Mouse (Mus musculus) myocyte (in vitro differentiated cells): Measurements from ENCODE around the gene Cel. TPM values are rescaled to one million over a fixed set of nuclear protein-coding genes. Genes with fewer than 3 reads are reported as not detected.
A peak's percentile ranks its signal among the peaks of the same experiment; 100 is the strongest.
"Not testable (repeated sequence)": the region's sequence is repeated elsewhere in the genome, so short reads cannot be mapped to it uniquely, and the experiment has no call there.

Experiments used
- H3K27me3 ChIP-seq: one replicate; pipeline ENCODE4 v1.6.1; 2011; ENCODE audit not compliant: control insufficient read depth, insufficient read depth, insufficient read length
- H3K36me3 ChIP-seq: one replicate; pipeline ENCODE4 v1.6.1; 2011; ENCODE audit not compliant: control insufficient read depth, insufficient read depth
- H3K4me2 ChIP-seq: one replicate; pipeline ENCODE4 v1.6.1; 2011; ENCODE audit warnings: low read depth, control low read depth
- H3K4me3 ChIP-seq: one replicate; pipeline ENCODE4 v1.5.1; 2011; ENCODE audit warnings: mild to moderate bottlenecking, control low read depth, moderate library complexity
- H3K79me2 ChIP-seq: one replicate; pipeline ENCODE4 v1.6.1; 2011; ENCODE audit not compliant: control insufficient read depth, insufficient read depth
- H3ac ChIP-seq: one replicate; pipeline ENCODE4 v1.6.1; 2011; ENCODE audit not compliant: control insufficient read depth, insufficient read length
- CEBPB ChIP-seq: IDR thresholded peaks from 2 replicates; pipeline ENCODE4 v1.6.1; 2011; ENCODE audit warnings: mild to moderate bottlenecking, moderate library complexity; ENCODE audit not compliant: poor library complexity, insufficient read depth, severe bottlenecking
- E2F4 ChIP-seq: IDR thresholded peaks from one replicate; pipeline ENCODE4 v1.6.1; 2011; ENCODE audit warnings: mild to moderate bottlenecking, control low read depth, moderate library complexity; ENCODE audit not compliant: insufficient read depth
- MAX ChIP-seq: IDR thresholded peaks from one replicate; pipeline ENCODE4 v1.6.1; 2011; ENCODE audit warnings: low read depth, mild to moderate bottlenecking, control low read depth
- MYOD1 ChIP-seq, 3 experiments: IDR thresholded peaks; one replicate each; pipeline ENCODE4 v1.6.1; 2011; ENCODE audit warnings: control low read depth in 2 of 3, low read depth in 2 of 3, mild to moderate bottlenecking in 2 of 3, moderate library complexity in 1 of 3; ENCODE audit not compliant: insufficient read length in 2 of 3, control insufficient read depth in 1 of 3
- MYOG ChIP-seq, 3 experiments: IDR thresholded peaks; one replicate each; pipeline ENCODE4 v1.6.1; 2011; ENCODE audit warnings: control low read depth in 2 of 3, low read depth in 2 of 3, mild to moderate bottlenecking in 2 of 3; ENCODE audit not compliant: insufficient read length in 2 of 3, control insufficient read depth in 1 of 3, insufficient read depth in 1 of 3
- POLR2A ChIP-seq: IDR thresholded peaks from one replicate; pipeline ENCODE4 v1.6.1; 2011; ENCODE audit warnings: low read depth, mild to moderate bottlenecking, control low read depth, moderate library complexity; ENCODE audit not compliant: insufficient read length
- POLR2AphosphoS2 ChIP-seq: IDR thresholded peaks from one replicate; pipeline ENCODE4 v1.6.1; 2011; ENCODE audit warnings: low read depth, control low read depth; ENCODE audit not compliant: insufficient read length
- REST ChIP-seq: IDR thresholded peaks from one replicate; pipeline ENCODE4 v1.6.1; 2011; ENCODE audit warnings: mild to moderate bottlenecking, control low read depth, moderate library complexity; ENCODE audit not compliant: insufficient read depth, insufficient read length
- SRF ChIP-seq: IDR thresholded peaks from one replicate; pipeline ENCODE4 v1.6.1; 2011; ENCODE audit warnings: low read depth; ENCODE audit not compliant: control insufficient read depth, insufficient read length
- TCF12 ChIP-seq: IDR thresholded peaks from one replicate; pipeline ENCODE4 v1.6.1; 2011; ENCODE audit warnings: mild to moderate bottlenecking, control low read depth; ENCODE audit not compliant: poor library complexity, insufficient read depth, severe bottlenecking
- TCF3 ChIP-seq: IDR thresholded peaks from one replicate; pipeline ENCODE4 v1.6.1; 2011; ENCODE audit warnings: low read depth, control low read depth; ENCODE audit not compliant: insufficient read length
- USF1 ChIP-seq: IDR thresholded peaks from one replicate; pipeline ENCODE4 v1.6.1; 2011; ENCODE audit warnings: low read depth, mild to moderate bottlenecking, control low read depth, moderate library complexity
- polyA plus RNA-seq: library from polyadenylated mRNA; unstranded; fragments of >200 nt; fragmentation: generic; extraction: Trizol; gene quantifications from one replicate; pipeline ENCODE4 v1.2.1, GENCODE M21; 2012; ENCODE audit warnings: missing spikeins

The Cel gene
- polyA plus RNA-seq, 1 experiment = not detected

DNA sequence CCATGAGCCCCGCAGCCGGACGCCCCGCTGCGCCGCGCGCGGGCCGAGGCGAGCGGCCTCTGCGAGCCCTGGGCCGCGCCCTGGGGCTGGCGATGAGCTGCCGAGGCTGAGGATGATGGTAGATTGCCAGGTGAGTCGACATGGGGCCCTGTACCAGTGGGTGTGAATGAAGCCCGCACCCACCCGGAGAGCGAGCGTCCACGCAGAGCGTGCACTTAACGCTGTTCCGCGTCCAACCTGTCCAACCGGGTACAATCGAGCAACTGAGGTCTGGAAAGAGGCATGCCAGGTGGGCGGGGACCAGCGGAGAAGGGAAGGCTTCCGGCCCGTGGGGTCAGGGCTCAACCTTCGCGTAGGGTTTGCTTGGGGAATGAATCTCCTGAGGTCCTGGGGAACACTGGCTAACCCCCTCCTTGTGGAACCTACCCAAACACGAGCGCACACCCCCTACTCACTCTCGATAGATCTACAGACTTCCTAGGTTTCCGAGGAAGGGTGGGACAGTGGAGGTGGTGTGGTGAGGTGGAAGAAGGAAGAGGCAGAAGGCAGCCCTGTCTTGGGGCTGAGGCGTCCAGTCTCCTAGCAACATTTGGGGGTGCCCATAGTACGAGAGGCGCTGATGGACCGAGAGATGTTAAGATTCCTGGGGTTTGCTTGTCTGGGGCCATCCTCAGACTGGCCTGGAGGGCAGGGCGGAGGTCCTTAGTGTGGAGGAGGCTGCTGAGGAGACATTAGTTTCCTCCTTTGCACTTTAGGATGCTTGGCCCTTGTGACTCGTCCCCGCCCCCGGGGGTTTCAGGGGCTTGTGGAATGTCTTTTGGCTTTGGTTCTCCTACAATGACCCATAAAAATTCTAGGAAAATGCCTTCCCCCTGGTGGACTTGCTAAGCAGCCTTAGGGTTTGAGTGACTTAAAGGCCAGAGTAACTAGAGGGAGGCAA, 49.5 kb downstream of the Cel start:
- Histone ChIP-seq H3K4me3 (peak overlapping the region; percentile 21), H3K36me3 (no peaks in the 10 kb centered on the region), H3K79me2 (no peaks in the 10 kb centered on the region), H3ac (peak overlapping the region; percentile 23), H3K27me3 (peaks cover 14% of the 10 kb centered on the region), H3K4me2 (peak overlapping the region; percentile 95)
- TF ChIP-seq TCF12 (no peak), CEBPB (no peak), USF1 (no peak), TCF3 (no peak), POLR2AphosphoS2 (no peak), MAX (no peak), REST (no peak), POLR2A (no peak)

DNA sequence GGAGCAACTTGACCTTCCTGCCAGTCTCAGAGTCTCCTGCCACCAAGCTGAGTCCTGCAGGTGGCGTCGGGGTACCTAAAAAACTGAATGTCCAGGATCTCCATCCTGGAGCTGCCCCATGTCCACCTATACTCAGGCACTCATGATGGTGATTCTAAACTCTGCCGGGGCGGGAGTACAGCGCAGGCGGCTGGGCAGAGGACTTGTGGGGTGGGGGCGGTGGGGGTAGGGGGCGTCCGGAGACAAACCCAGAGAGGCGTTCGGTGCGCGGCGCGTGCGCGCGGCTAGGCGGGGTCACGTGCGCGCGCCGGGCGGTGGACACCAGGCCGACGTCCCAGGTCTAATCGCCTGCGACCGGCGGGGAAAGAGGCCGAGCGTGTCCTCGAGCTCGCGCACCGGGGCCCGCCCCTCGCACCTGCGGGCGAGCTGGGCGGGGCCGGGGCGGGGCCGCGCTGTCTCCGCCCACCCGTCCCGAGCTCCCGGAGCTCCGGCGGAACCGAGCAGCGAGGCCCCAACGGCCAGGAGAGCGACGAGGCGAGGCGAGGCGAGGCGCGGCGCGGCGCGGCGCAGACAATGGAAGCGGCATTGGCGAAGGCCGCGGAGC, 50.3 kb downstream of the Cel start, which contains the start of gene Ralgds:
Gene Ralgds (plus strand): TSS at position 328 of the 604 bp plus-strand sequence.
- peak within 1 kb of the TSS; percentile 21 for H3K4me3 ChIP-seq
- peak; percentile 42 for TF ChIP-seq POLR2A
- no peak for TF ChIP-seq POLR2AphosphoS2
- no peak for TF ChIP-seq TCF12
- TF ChIP-seq USF1 = no peak
- no peak for TF ChIP-seq SRF
- H3ac ChIP-seq = peak within 1 kb of the TSS; percentile 23
- peak within 1 kb of the TSS; percentile 95 for H3K4me2 ChIP-seq
- no peaks in the 10 kb centered on the region for H3K79me2 ChIP-seq
- no peaks in the 10 kb centered on the region for H3K36me3 ChIP-seq
- peaks cover 14% of the 10 kb centered on the region for H3K27me3 ChIP-seq

DNA sequence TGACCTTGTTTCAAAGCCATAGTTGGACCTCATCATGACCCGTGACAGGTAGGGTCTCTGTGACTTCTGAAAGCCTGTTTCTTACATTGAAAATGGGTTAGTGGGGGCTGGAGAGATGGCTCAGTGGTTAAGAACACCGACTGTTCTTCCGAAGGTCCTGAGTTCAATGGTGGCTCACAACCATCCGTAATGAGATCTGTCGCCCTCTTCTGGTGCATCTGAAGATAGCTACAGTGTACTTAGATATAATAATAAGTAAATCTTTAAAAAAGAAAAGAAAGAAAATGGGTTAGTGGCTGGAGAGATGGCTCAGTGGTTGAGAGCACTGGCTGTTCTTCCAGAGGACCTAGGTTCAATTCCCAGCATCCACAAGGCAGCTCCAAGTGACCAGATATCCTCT, 51.6 kb downstream of the Cel start:
- not testable (repeated sequence) for H3K4me3 ChIP-seq, H3ac ChIP-seq, H3K4me2 ChIP-seq, H3K79me2 ChIP-seq, H3K36me3 ChIP-seq
- peaks cover 22% of the 10 kb centered on the region for H3K27me3 ChIP-seq

DNA sequence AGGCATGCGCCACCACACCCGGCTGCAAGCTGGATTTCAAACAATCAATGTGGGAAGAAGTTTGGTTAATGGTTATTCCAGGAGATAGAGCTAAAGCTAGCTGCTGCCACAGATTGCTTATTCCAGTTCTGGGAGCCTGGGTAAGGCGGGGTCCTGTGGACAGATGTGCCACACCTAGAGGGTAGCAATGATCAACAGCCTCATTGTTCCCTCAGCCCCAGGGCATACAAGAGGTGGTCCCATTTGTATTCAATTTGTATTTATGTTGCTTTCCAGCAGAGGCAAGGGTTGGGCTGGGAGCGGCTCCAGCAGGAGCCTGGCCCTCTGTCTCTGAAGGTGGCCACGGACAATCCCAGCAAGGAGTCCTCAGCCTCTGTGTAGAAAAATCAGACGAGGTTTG, 56.9 kb downstream of the Cel start:
- Histone ChIP-seq H3K36me3 (no peaks in the 10 kb centered on the region), H3K4me2 (no peak overlapping the region), H3ac (no peak overlapping the region), H3K79me2 (no peaks in the 10 kb centered on the region), H3K27me3 (peaks cover 16% of the 10 kb centered on the region), H3K4me3 (no peak overlapping the region)
- TF ChIP-seq REST (no peak), MYOG (IDR thresholded peaks at IDR 0.05; ENCODE audit: control insufficient read depth in 1 of 3, insufficient read depth in 1 of 3, insufficient read length in 2 of 3, low read depth in 2 of 3) (no peak), TCF3 (no peak), USF1 (no peak), SRF (no peak), CEBPB (no peak), MAX (no peak)

DNA sequence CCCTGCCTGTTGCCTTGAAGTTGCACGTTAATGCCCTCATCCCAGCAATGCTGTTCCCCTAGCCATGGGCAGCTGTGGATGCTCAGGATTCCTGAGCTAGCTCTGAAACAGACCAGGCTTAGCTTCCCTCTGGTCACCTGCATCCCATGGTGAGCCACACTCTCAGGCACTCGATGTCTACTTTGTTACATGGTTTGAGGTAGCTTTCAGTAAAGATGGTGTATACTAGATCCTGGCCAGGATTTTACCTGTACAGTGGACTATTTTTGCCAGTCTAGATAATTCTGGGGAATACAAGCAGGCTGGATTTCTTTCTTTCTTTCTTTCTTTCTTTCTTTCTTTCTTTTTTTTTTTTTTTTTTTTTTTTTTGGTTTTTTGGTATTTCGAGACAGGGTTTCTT, 57.4 kb downstream of the Cel start, which contains the start of gene Gm10134:
Gene Gm10134 (plus strand): TSS at position 301 of the 400 bp plus-strand sequence.
- Histone ChIP-seq H3K36me3 (no peaks in the 10 kb centered on the region), H3ac (no peak within 1 kb of the TSS), H3K4me3 (no peak within 1 kb of the TSS), H3K4me2 (no peak within 1 kb of the TSS), H3K79me2 (no peaks in the 10 kb centered on the region), H3K27me3 (peaks cover 12% of the 10 kb centered on the region)
- TF ChIP-seq TCF12 = no peak
- TF ChIP-seq TCF3 = no peak
- TF ChIP-seq MAX = no peak
- TF ChIP-seq CEBPB = no peak
- no peak for TF ChIP-seq E2F4
- no peak for TF ChIP-seq MYOD1 (IDR thresholded peaks at IDR 0.05; ENCODE audit: control insufficient read depth in 1 of 3, insufficient read length in 2 of 3, low read depth in 2 of 3)
- TF ChIP-seq SRF = no peak
- TF ChIP-seq MYOG (IDR thresholded peaks at IDR 0.05; ENCODE audit: control insufficient read depth in 1 of 3, insufficient read depth in 1 of 3, insufficient read length in 2 of 3, low read depth in 2 of 3) = no peak
- no peak for TF ChIP-seq POLR2A
- TF ChIP-seq REST = no peak
- no peak for TF ChIP-seq USF1
- no peak for TF ChIP-seq POLR2AphosphoS2

Other genes starting within 250 kb of the Cel start
- gene Ppp1r26, start 116.6 kb downstream of the Cel start, polyA plus RNA-seq = not detected
- gene 1700007K13Rik, start 97.1 kb downstream of the Cel start, polyA plus RNA-seq = 0.43 TPM
- gene Mrps2, start 95.3 kb downstream of the Cel start, polyA plus RNA-seq = 32.4 TPM
- gene Gbgt1, start 66.5 kb downstream of the Cel start, polyA plus RNA-seq = not detected
- gene Gm10134, start 57.3 kb downstream of the Cel start, polyA plus RNA-seq = not detected
- 24.2 TPM for gene Ralgds, start 50.3 kb downstream of the Cel start, polyA plus RNA-seq
- 24.4 TPM for gene Gtf3c5, start 20.3 kb upstream of the Cel start, polyA plus RNA-seq
- not detected for gene Gfi1b, start 58.6 kb upstream of the Cel start, polyA plus RNA-seq
- 7.6 TPM for gene Tsc1, start 77.8 kb upstream of the Cel start, polyA plus RNA-seq
- 0.47 TPM for gene Spaca9, start 136.3 kb upstream of the Cel start, polyA plus RNA-seq
- 0.59 TPM for gene Ak8, start 136.8 kb upstream of the Cel start, polyA plus RNA-seq